Mouse (Mus musculus) layer of hippocampus, postnatal 36 days (tissue): ENCODE data around the gene Gm12253. TPM values are rescaled to one million over a fixed set of nuclear protein-coding genes. Genes with fewer than 3 reads are reported as not detected.

ENCODE experiments used
- DNase-seq, 2 experiments: peaks; one replicate each; pipeline ENCODE4 v3.0.0; 2022
- total RNA-seq, 2 experiments: library from RNA; stranded (reverse); gene quantifications; 2 replicates each; pipeline ENCODE4 v1.2.3; 2021

Gm12253 gene
- not detected for total RNA-seq

DNA sequence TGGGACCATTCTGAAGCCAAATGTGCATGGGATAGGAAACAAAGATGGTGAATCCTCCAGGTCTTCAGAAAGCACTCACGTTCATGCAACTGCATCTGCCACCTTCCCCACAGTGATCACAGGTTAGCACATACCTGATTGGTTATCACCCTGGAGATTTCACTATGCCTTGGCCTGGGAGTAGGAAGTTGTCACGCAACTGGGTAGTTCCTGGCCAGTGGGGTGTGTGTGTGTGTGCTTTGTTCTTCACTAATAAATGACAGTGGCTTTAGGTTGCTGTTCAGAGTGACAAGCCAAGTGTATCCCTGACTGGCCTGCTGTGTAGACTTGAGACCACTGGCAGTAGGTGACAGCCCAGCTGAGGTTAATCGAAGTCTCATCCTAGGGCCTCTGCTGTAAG is at the start of gene Gm12253:
TSS of gene Gm12253 (plus strand) at position 301 of the 400 bp plus-strand sequence.
- DNase-seq, result no peak

DNA sequence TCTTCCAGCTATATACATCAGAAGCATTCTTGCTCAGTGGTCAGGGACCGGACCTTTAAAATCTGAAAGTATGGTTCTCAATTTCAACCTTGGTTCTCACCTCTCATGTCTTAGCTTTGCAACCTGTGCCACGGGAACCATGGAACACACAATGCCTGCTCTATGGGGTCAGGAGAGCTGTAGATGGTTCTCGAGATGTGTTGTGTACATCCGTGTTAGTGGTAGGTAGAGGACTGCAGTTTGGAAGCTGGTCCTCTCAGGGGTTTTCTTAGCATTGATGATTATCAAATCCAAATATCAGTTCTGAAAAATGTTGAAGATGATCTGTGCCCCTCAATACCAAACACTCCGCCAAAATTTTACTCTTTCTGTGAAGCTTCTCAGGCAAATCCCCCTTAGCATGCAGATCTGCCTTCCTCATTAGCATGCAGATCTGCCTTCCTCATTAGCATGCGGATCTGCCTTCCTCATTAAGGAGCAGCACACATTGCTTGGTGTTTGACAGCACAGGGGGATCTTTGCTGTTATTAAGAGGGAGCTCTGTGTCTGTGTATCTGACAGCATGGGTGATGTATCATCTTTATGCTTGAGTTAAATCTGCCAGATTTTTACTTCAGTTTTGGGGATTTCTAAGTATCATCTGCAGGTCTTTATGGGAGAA is 32.2 kb upstream of the Gm12253 start:
- no peak for DNase-seq

DNA sequence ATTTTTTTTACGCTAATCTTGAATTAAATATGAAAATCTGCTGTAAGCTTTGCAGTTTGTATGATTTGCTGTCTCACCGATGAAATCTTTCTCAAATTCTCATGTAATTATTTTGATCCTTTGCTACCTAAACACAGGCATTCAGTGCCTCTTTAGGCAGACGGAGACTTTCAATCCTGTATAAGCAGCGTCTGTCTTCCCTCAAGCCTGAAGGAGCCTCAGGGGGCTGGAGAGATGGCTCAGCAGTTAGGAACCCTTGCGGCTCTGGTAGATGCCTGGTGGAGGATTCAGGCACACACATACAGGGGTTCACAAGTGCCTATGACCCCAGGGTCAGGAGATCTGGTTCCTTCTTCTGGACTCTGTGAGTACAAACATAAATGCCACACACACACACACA is 31.7 kb upstream of the Gm12253 start:
- no peak for DNase-seq

DNA sequence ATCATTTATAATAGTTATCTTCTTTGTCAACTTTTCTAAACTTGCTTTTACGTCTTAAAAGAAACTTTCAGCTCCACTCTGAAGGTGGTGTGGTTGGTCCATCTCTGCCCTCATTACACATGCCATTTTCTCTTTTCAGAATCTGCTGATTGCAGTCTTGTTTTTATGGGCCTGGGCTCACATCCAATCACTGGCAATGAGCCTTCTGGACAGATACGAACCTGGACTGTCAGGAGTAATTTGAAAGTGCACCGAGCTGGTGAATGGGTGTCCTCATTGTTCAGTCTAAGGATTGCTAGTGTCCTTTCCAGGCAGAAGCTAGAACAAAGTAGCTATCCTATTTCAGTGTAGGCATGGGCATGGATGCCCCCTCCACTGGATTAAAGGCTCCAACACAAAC is 24.3 kb upstream of the Gm12253 start:
- no peak for DNase-seq

DNA sequence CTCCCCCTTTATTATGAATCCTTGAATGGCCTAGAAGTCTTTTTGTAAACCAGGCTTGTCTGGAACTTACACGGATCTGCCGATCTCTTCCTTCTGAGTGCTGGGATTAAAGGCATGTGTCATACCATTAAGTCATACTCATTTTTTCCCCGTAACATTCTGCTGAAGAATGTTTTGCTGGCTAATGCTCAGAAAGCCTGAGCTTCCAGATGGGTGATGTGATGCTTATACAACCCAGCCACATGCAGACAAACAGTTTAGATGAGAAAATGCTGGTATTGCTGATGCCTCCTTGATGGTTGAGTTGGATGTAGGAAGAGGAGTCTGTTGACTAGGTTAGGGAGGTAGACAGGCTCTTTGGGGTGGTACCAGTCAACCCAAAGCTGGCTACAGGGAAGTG is 14.0 kb upstream of the Gm12253 start:
- DNase-seq, result peak; percentile 21

DNA sequence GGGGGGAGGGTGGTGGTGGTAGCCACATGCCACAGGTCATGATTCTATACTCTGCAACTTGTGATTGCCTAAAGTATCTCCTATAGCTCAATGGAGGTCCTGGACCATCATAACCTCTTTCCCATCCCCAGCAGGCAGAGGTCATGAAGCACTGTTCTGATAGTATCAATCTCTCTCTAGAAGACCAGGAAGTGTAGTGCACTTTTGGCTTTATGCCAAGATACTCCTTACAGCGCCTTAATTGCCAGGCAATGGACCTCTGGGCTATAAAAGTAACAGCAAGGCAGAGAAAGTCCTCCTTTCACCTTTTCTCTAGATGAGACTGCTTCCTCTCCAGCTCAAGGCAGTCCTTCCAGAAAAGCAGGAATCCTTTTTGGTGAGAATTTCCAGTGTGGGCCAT is 11.5 kb upstream of the Gm12253 start, which contains the start of gene 1810065E05Rik:
TSS of gene 1810065E05Rik (plus strand) at position 297 of the 400 bp plus-strand sequence.
- DNase-seq, result no peak

DNA sequence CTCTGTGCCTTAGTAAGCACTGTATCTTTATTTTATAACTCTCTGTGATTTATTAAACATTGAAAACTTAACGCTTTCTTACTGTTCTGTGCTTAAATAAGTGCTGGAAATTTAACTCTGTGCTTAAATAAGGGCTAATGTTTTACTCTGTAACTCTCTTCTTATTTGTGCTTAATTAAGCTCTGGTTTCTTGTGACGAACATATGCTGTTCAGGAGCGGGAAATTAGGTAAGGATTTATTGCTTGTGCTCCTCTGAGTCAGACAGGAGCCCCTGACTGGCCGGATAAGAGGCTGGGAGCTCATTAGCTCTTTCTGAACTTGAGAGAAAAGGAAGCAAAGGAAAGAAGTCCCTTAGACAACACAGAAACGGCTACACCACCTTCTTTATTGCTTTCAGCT is 5.5 kb downstream of the Gm12253 start:
- DNase-seq, result no peak

DNA sequence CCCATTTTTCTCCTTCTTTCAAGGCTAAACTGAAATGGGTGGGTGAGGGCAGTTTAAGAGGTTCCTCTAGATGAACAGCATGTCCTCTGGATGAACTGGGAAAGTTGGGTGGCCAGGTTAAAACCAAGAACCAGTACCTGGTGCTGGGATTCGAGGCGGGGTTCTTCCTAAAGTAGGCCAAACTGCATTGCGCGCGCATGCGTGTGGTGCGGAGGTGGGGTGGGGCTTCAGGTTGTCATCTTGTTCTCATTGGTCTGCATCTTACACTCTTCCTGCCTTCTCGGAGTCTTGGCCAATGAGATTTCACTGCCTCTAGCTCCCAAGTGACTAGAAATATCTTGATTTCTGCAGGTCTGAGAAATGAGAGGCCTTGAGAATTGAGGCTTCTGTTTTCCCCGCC is 20.4 kb downstream of the Gm12253 start, which contains the start of gene Lypd9:
TSS of gene Lypd9 (minus strand) at position 165 of the 400 bp plus-strand sequence.
- DNase-seq, result no peak

DNA sequence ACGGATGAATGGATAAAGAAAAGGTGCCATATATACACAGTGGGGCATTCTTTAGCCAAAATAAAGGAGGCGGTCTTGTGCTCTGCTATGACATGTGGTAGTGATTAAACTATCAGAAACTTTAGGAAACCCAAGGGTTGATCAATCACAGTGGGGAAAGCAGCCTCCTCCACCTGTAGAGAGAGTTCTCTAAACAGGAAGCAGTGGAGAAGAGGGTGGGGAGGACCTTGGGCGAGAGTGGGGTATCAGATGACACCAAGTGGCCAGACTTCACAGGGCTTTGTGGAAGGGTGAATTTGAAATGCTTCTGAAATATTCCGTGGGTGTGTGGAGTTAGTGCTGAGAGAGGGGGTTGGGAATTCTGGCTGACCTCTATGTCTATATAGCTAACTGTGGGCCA is 21.2 kb downstream of the Gm12253 start:
- no peak for DNase-seq

DNA sequence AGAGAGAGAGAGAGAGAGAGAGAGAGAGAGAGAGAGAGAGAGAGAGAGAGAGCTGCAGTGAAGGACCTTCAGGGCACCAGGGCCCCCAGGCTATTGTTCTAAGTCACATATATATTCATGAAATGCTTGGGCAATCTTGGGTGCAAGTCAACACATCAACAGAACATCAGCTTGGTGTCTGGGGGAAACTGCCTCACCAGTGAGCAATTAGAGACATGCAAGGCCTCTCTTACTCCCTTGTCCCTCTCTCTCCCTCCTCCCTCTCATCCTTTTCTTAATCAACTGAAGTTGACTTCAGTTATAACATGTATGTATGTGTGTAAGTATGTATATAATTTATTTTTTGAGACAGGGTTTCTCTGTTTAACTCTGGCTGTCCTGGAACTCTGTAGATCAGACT is 29.8 kb downstream of the Gm12253 start, which contains the start of gene Olfr30:
TSS of gene Olfr30 (minus strand) at position 101 of the 400 bp plus-strand sequence.
- no peak for DNase-seq

Other genes starting within 250 kb of the Gm12253 start
- 1 to 10 TPM; 2.1 TPM for gene Igtp, start 233.0 kb upstream of the Gm12253 start, total RNA-seq
- gene Irgm2, start 232.9 kb upstream of the Gm12253 start, total RNA-seq, result 1 to 10 TPM; 2.2 to 2.3 TPM
- gene 4930438A08Rik, start 157.8 kb upstream of the Gm12253 start, total RNA-seq, result not detected
- gene Zfp692, start 125.5 kb upstream of the Gm12253 start, total RNA-seq, result 10 to 100 TPM; 27.6 to 31.4 TPM
- gene Zfp672, start 102.2 kb upstream of the Gm12253 start, total RNA-seq, result 10 to 100 TPM; 44.0 to 51.2 TPM
- gene Sh3bp5l, start 101.8 kb upstream of the Gm12253 start, total RNA-seq, result 10 to 100 TPM; 50.3 to 52.9 TPM
- under 1 TPM in 1 of 2 experiments, not detected in 1; 0.30 TPM for gene Lypd8, start 53.5 kb upstream of the Gm12253 start, total RNA-seq
- not detected for gene 1810065E05Rik, start 11.4 kb upstream of the Gm12253 start, total RNA-seq
- gene Lypd9, start 20.4 kb downstream of the Gm12253 start, total RNA-seq, result not detected
- not detected for gene Olfr30, start 29.7 kb downstream of the Gm12253 start, total RNA-seq
- gene Olfr332, start 60.0 kb downstream of the Gm12253 start, total RNA-seq, result not detected
- not detected for gene Olfr331, start 70.0 kb downstream of the Gm12253 start, total RNA-seq
- not detected for gene Olfr330, start 102.3 kb downstream of the Gm12253 start, total RNA-seq
- not detected for gene Olfr329-ps, start 113.9 kb downstream of the Gm12253 start, total RNA-seq
- under 1 TPM in 1 of 2 experiments, not detected in 1; 0.15 TPM for gene Olfr328, start 123.1 kb downstream of the Gm12253 start, total RNA-seq
- gene Olfr224, start 138.0 kb downstream of the Gm12253 start, total RNA-seq, result not detected
- gene Olfr325, start 145.2 kb downstream of the Gm12253 start, total RNA-seq, result not detected
- not detected for gene Olfr324, start 162.6 kb downstream of the Gm12253 start, total RNA-seq
- gene 2210407C18Rik, start 183.5 kb downstream of the Gm12253 start, total RNA-seq, result not detected
- gene Olfr323, start 197.9 kb downstream of the Gm12253 start, total RNA-seq, result not detected
- not detected for gene Trim58, start 207.9 kb downstream of the Gm12253 start, total RNA-seq
- gene Olfr322, start 226.2 kb downstream of the Gm12253 start, total RNA-seq, result not detected
- not detected for gene Olfr320, start 248.5 kb downstream of the Gm12253 start, total RNA-seq